Mouse (Mus musculus) thymus, adult 2 months (tissue): ENCODE measurements around the gene Klhdc7b.

ENCODE experiments used
- CTCF ChIP-seq: fragments of 200-500 bp; IDR thresholded peaks from 2 replicates; pipeline ENCODE4 v1.5.1; 2012; ENCODE audit warnings: mild to moderate bottlenecking, control low read depth, low read length, moderate library complexity, borderline replicate concordance; ENCODE audit not compliant: control insufficient read depth, poor library complexity, insufficient read depth; ENCODE audit errors: extremely low read depth
- POLR2A ChIP-seq: fragments of 200-500 bp; IDR thresholded peaks from 2 replicates; pipeline ENCODE4 v1.6.1; 2012; ENCODE audit warnings: mild to moderate bottlenecking, low read length, control low read depth, moderate library complexity; ENCODE audit not compliant: control insufficient read depth, poor library complexity, insufficient read depth; ENCODE audit errors: extremely low read depth

DNA sequence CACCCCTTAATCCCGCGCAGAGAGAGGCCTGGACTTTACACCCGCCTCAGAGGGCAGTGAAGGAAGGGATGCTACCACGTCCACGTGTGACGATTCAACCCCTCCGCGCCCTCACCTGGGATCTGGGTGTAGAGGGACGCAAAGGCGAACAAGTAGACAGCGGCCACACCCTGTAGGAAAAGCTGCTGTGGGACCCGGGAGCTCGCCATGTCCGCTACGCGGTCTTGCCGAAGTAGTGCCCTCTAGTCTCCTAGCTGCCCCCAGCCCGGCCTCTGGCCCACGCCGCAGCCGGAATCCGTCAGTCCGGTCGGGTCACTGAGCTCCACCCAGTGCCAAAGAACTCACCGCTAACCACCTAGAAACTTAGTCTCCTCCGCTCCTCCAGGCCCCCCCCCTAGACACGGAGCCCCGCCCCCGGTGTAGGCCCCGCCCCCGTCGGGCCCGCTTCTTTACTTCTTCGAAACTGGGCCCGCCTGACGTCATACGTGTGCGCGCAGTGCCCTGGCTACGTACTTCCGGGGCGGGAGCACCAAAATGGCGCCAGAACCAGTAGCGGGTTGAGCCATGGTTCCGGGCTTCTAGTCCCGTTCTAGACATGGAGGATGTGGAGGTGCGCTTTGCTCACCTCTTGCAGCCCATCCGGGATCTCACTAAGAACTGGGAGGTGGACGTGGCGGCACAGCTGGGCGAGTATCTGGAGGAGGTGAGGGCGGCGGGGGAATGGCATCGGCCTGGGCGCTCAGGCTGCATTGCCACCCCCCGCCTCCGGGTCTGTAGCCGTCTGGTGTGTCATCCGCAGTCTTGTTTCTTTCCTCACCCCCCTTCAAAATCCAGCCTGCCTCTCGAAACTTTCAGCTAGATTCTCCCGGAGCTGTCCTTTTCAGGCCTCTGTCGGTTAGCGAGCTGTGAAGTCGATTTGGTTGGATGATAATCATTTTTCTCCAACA, 29.2 kb upstream of the Klhdc7b start, which contains the start of the genes Lmf2 and Ncaph2:
- TF ChIP-seq POLR2A (peak; percentile 78; the same call in 1 of the 2 replicates), CTCF (peak; percentile 43; the same call in 1 of the 2 replicates)
